Mouse (Mus musculus): ENCODE results near the gene Olfr821. TPM values are rescaled to one million over a fixed set of nuclear protein-coding genes. Genes with fewer than 3 reads are reported as not detected.

Olfr821 gene
- polyA plus RNA-seq (2015; fragmentation: Illumina TruSeq; extraction: RNeasy Lipid Tissue Mini Kit (QIAGEN cat#74804); ENCODE audit: low read depth, low replicate concordance): not detected

DNA sequence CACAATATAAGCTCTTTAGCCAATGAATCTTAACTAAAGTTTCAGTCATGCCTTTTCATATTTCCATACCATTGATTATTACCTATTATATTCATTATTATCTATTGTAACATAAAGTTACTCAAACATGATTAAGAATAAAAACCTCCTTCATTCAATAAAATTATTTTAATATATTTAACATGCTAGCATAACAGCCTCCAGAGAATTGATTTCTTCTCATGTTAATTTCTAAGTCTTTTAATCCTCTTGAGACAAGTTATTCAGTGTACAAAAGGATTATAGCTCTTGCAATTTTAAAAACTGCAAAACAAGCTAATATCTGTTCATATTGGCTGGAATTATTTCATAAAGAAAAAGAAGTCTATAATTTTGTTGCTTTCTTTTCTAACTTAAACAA is at the start of gene Olfr821:
Gene Olfr821 (plus strand): TSS at position 301 of the 400 bp plus-strand sequence.

DNA sequence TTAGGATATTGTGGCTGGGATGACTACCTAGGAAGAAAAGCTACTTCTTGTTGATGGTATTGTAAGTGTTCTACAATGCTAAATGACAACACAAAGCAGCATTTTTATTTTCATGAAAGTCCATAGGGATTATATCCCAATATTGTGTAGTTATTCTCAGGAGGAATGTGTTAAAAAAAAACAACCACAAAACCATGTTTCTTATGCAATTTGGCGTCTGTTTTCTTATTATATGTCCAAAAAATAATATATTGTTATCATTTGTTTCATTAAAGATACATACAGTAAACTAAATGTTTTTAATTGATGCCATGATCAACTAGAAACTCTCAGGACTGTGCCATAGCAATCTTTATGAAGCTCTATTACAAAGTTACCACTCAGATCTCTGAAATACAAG is 45.2 kb upstream of the Olfr821 start, which contains the start of gene Gm10310:
Gene Gm10310 (minus strand): TSS at position 101 of the 400 bp plus-strand sequence.

DNA sequence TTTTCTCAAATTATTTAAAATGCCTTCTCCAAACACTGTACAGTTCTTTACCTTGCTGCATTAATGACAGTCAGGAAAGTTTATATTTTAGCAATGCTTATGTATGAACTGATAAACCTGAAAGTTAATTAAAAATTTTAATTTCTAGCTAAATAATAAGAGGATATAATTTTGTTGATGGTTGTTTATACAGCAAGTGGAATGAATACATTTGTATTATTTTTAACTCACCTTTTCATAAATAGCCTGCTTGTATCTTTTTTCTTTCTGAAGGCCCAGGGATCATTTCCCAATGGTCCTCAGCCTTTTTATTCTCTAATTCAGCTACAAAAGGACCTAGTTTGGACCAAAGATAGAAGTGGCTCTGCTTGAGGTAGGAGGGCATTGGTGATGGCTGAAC is 17.8 kb upstream of the Olfr821 start, which contains the start of gene Olfr820:
Gene Olfr820 (plus strand): TSS at position 301 of the 400 bp plus-strand sequence.

DNA sequence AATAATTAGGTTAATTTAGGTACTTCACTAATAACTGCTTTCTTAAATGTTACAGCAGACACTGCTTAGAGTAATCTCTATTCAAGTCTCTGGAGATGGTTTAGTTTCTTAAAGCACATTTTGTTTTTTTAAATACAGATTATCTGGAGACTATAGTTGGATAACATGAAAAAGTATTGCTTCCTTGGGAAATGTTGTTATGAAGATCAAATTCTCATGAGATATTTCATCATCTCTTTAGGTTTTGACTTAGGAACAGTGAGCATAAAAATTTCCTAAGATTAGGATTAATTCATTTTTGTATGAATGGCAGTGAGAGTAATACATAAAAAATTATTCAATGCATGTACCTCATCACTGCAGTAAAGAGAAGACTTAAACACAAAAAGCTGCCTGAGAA is 40.8 kb downstream of the Olfr821 start, which contains the start of gene Olfr822:
Gene Olfr822 (plus strand): TSS at position 301 of the 400 bp plus-strand sequence.

Other genes starting within 250 kb of the Olfr821 start
- gene Olfr810, start 235.4 kb upstream of the Olfr821 start, polyA plus RNA-seq (2015; fragmentation: Illumina TruSeq; extraction: RNeasy Lipid Tissue Mini Kit (QIAGEN cat#74804); ENCODE audit: low read depth, low replicate concordance): not detected
- gene Olfr811, start 226.0 kb upstream of the Olfr821 start, polyA plus RNA-seq (2015; fragmentation: Illumina TruSeq; extraction: RNeasy Lipid Tissue Mini Kit (QIAGEN cat#74804); ENCODE audit: low read depth, low replicate concordance): not detected
- gene Olfr812, start 184.3 kb upstream of the Olfr821 start, polyA plus RNA-seq (2015; fragmentation: Illumina TruSeq; extraction: RNeasy Lipid Tissue Mini Kit (QIAGEN cat#74804); ENCODE audit: low read depth, low replicate concordance): not detected
- gene Olfr813, start 175.0 kb upstream of the Olfr821 start, polyA plus RNA-seq (2015; fragmentation: Illumina TruSeq; extraction: RNeasy Lipid Tissue Mini Kit (QIAGEN cat#74804); ENCODE audit: low read depth, low replicate concordance): not detected
- not detected for gene Olfr814, start 150.5 kb upstream of the Olfr821 start, polyA plus RNA-seq (2015; fragmentation: Illumina TruSeq; extraction: RNeasy Lipid Tissue Mini Kit (QIAGEN cat#74804); ENCODE audit: low read depth, low replicate concordance)
- not detected for gene Olfr815, start 124.5 kb upstream of the Olfr821 start, polyA plus RNA-seq (2015; fragmentation: Illumina TruSeq; extraction: RNeasy Lipid Tissue Mini Kit (QIAGEN cat#74804); ENCODE audit: low read depth, low replicate concordance)
- not detected for gene Olfr816, start 114.8 kb upstream of the Olfr821 start, polyA plus RNA-seq (2015; fragmentation: Illumina TruSeq; extraction: RNeasy Lipid Tissue Mini Kit (QIAGEN cat#74804); ENCODE audit: low read depth, low replicate concordance)
- not detected for gene Olfr818, start 81.2 kb upstream of the Olfr821 start, polyA plus RNA-seq (2015; fragmentation: Illumina TruSeq; extraction: RNeasy Lipid Tissue Mini Kit (QIAGEN cat#74804); ENCODE audit: low read depth, low replicate concordance)
- not detected for gene Olfr819, start 63.1 kb upstream of the Olfr821 start, polyA plus RNA-seq (2015; fragmentation: Illumina TruSeq; extraction: RNeasy Lipid Tissue Mini Kit (QIAGEN cat#74804); ENCODE audit: low read depth, low replicate concordance)
- not detected for gene Olfr247, start 54.2 kb upstream of the Olfr821 start, polyA plus RNA-seq (2015; fragmentation: Illumina TruSeq; extraction: RNeasy Lipid Tissue Mini Kit (QIAGEN cat#74804); ENCODE audit: low read depth, low replicate concordance)
- gene Gm10310, start 45.3 kb upstream of the Olfr821 start, polyA plus RNA-seq (2015; fragmentation: Illumina TruSeq; extraction: RNeasy Lipid Tissue Mini Kit (QIAGEN cat#74804); ENCODE audit: low read depth, low replicate concordance): not detected
- not detected for gene Olfr820, start 17.7 kb upstream of the Olfr821 start, polyA plus RNA-seq (2015; fragmentation: Illumina TruSeq; extraction: RNeasy Lipid Tissue Mini Kit (QIAGEN cat#74804); ENCODE audit: low read depth, low replicate concordance)
- not detected for gene Olfr822, start 40.9 kb downstream of the Olfr821 start, polyA plus RNA-seq (2015; fragmentation: Illumina TruSeq; extraction: RNeasy Lipid Tissue Mini Kit (QIAGEN cat#74804); ENCODE audit: low read depth, low replicate concordance)
- gene Olfr823, start 85.0 kb downstream of the Olfr821 start, polyA plus RNA-seq (2015; fragmentation: Illumina TruSeq; extraction: RNeasy Lipid Tissue Mini Kit (QIAGEN cat#74804); ENCODE audit: low read depth, low replicate concordance): not detected
- gene Olfr824, start 99.7 kb downstream of the Olfr821 start, polyA plus RNA-seq (2015; fragmentation: Illumina TruSeq; extraction: RNeasy Lipid Tissue Mini Kit (QIAGEN cat#74804); ENCODE audit: low read depth, low replicate concordance): not detected
- gene Olfr825, start 136.4 kb downstream of the Olfr821 start, polyA plus RNA-seq (2015; fragmentation: Illumina TruSeq; extraction: RNeasy Lipid Tissue Mini Kit (QIAGEN cat#74804); ENCODE audit: low read depth, low replicate concordance): not detected
- gene Olfr826, start 153.8 kb downstream of the Olfr821 start, polyA plus RNA-seq (2015; fragmentation: Illumina TruSeq; extraction: RNeasy Lipid Tissue Mini Kit (QIAGEN cat#74804); ENCODE audit: low read depth, low replicate concordance): not detected
- not detected for gene Olfr827, start 184.1 kb downstream of the Olfr821 start, polyA plus RNA-seq (2015; fragmentation: Illumina TruSeq; extraction: RNeasy Lipid Tissue Mini Kit (QIAGEN cat#74804); ENCODE audit: low read depth, low replicate concordance)
- gene Neurod4, start 249.9 kb downstream of the Olfr821 start, polyA plus RNA-seq (2015; fragmentation: Illumina TruSeq; extraction: RNeasy Lipid Tissue Mini Kit (QIAGEN cat#74804); ENCODE audit: low read depth, low replicate concordance): 0.51 TPM